Mouse (Mus musculus): Measurements from ENCODE around the gene Canx. TPM values are rescaled to one million over a fixed set of nuclear protein-coding genes. Genes with fewer than 3 reads are reported as not detected.
A peak's percentile ranks its signal among the peaks of the same experiment; 100 is the strongest.
"Not testable (repeated sequence)": the region's sequence is repeated elsewhere in the genome, so short reads cannot be mapped to it uniquely, and the experiment has no call there.

The Canx gene
- total RNA-seq (2014; fragmentation: Nextera tagmentation): 331 and 366 TPM in 2 replicates
- total RNA-seq (2017): 1,306 and 1,380 TPM in 2 replicates

DNA sequence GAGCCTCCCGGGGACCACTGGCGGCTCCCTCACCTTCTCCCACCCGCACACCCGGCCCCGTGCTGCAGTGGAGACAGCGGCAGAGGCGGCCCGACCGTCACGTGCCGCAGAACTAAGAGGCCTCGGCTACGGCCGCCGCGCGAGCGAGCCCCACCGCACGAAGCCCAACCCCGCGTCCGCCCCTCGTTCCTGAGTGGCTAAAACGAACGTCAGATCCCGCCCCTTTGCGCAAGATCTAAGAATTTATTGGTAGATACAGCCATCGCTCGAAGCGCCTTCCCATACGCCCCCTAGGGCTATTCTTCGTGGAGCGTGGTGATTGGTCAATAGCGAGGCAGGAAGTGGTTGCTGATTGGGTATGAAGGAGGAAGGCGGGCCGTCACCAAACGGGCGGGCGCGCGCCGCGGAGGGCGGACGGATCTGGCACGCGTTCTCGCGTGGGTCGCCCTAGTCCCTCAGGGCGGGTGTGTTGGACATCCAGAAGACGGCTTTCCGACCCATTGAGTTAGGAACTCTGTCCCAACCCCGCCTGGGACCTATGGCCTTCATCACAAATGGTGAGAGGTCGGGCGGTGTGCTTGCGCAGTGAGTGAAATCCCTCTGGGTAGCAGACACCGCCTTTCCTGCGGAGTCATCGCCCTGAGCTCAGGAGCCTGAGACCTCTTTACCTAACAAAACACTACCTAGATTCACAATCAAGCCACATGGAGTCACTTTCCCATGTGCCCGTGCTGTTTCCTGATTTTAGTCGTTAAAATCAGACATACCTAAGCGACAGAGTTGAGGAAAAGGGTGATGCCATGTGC, at the start of gene Canx:
Canx (minus strand) TSS at position 178 of the 806 bp plus-strand sequence.
- ATAC-seq (replicated peaks; ENCODE audit: low FRiP score, low TSS enrichment, poor library complexity, severe bottlenecking): peak; percentile 95

DNA sequence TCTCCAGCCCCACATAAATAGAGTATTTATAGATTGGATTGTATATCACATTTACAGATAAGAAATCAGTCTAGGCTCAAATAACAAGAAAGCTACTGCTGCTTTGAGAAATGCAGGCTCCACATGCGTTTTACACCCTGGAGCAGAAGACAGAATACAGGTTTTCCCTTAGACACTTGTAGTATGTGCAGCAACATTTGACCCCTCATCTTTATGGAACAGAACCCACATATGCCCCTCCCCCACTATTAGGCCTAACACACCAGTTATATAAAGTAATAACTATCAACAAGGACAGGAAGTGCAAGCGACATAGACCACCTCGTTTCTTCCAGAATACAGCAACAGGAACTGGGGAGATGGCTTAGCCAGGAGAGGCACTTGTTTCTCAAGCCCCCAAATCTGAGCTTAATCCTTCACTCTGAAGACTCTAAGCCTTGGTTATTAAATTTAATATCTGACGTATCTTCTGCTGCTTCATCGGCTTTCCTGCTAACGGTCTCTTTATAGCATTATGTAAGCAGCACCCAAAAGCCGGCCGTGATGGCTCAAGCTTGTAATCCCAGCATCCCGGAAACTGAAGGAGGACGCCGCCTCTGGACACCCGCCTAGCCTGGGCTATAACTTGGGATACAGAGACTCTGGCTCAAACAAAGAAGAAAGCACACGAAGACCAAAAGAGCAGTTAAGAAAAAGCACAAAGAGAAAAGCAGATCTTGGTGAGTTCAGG, 49.0 kb upstream of the Canx start:
- no peak for ATAC-seq (replicated peaks; ENCODE audit: low FRiP score, low TSS enrichment, poor library complexity, severe bottlenecking)

DNA sequence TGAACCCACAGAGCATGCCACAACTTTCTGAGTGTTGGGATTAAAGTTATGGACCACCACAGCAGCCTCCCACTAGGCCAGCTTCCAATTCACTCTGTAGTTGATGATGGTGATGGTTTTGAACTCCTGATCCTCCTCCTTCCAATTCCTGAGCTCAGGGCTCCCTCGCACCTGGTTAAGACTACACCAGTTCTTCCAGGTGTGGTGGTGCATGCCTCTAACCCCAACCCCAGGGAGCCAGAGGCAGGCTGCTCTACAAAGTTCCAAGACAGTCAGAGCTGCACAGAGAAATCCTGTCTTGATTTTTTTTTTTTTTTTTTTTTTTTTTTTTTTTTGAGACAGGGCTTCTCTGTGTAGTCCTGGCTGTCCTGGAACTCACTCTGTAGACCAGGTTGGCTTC, 48.1 kb upstream of the Canx start:
- no peak for ATAC-seq (replicated peaks; ENCODE audit: low FRiP score, low TSS enrichment, poor library complexity, severe bottlenecking)

DNA sequence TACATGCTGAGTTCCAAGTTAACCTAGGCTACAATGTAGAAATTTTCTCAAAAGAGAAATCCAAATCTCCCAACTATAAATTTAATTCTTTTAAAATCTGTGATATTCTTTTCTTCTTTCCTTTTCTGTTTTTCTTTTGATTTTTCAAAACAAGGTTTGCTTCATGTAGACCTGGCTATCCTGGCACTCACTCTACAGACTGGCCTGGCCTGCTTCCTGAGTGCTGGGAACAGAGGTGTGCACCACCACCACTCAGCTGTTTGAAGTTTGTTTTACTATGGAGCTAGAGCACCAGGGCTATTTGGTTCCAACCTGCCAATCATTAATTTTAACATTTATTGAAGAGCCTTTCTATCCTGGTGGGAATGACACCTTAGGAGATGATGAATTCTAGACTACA, 47.6 kb upstream of the Canx start:
- ATAC-seq (replicated peaks; ENCODE audit: low FRiP score, low TSS enrichment, poor library complexity, severe bottlenecking): no peak

DNA sequence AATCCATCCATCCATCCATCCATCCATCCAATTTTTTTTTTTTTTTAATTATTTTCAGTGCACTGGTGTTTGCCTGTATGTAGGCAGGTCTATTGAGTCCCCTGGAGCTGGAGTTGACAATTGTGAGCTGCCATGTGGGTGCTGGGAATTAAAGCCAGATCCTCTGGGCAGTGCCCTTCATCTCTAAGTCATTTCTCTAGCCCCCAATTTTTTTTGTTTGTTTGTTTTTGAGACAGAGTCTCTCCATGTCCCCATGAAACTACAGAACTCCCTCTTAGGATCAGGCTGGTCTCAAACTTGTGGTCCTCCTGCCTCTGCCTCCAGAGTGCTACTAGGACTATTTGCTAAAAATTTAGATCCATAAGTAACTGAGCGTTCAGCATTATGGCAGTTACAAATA, 46.4 kb upstream of the Canx start:
- no peak for ATAC-seq (replicated peaks; ENCODE audit: low FRiP score, low TSS enrichment, poor library complexity, severe bottlenecking)

DNA sequence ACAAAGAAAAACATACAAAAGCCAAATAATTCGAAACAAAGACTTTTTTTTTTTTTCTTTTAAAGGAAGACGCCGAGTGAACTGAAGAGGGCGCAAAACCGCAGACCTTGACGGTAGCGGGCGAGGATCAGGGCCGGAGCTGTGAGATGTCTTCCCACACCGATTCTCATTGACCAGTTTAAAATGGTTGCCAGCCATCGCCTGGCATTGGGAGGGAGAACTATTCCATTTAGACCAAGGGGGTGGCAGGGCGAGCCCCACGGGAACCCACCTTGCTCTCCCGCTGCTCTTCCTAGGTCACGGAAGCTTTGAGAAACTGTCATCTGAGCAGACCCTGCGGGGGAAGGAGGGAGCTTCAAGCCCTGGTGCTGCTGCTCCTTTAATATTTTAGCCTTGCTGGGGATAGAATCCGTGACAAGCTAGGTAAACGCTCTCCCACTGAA, 45.9 kb upstream of the Canx start:
- ATAC-seq (replicated peaks; ENCODE audit: low FRiP score, low TSS enrichment, poor library complexity, severe bottlenecking): peak; percentile 77; the same call in 1 of the 2 replicates

DNA sequence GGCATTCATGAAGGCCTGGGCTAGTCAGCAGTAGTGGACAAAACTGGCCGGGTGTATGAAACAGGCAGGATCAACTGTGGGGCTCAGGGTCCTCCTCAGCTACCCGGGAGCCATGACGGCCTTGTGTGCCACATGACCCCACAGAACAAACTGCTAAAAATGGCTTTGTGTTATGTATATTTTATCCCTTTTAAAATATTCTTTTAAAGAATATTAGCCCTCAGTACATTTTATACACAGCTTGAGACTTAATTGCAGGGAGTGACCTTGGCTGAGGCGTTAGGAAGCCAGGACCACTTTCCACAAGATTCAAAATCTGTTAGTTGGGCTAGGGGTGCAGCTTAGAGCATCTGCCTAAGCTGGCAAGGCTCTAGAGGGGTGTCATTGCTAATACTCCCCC, 45.5 kb upstream of the Canx start:
- 0 out of 2 replicates have a peak, but pooled peaks have one; percentile 9 for ATAC-seq (replicated peaks; ENCODE audit: low FRiP score, low TSS enrichment, poor library complexity, severe bottlenecking)

DNA sequence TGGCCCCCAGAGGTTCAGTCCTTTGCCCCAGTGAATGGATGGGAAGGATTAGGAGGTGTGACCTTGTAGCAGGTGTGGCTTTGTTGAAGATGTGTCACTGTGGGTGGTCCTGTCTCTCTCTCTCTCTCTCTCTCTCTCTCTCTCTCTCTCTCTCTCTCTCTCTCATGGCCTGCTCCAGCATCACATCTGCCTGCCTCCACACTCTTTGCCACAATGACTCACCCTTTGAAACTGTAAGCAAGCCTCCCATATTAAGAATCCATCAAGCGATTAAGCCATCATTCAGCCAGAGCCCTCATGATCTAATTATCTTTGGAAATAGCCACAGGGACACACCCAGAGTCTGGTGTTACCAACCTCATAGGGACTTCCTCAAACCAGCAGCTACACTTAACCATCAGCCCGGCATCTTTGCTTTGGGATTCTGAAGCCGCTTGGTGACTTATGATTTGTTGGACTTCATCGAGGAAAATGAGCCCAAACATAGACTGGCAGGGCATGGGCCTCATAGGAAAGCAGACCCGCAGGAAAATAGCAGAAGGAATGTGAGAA, 44.0 kb upstream of the Canx start:
- ATAC-seq (replicated peaks; ENCODE audit: low FRiP score, low TSS enrichment, poor library complexity, severe bottlenecking): no peak; the same call in 1 of the 2 replicates

DNA sequence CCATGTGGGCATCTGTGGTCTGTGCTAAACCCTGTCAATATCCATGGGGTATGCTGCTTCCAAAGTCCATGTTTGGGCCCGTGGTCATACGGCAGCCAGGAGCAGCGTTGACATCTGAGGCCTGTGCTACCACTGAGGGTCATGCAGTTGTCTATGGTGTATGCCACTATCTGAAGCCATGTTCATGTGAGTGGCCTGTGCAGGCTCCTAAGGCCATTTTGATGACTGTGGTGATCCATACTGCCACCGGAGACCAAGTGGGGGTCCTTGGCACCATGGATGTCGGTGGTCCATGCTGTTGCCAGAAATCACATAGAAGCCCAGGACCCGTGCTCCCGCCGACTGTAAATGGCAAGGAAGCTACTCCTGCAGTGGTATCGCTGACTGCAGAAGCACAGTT, 42.1 kb upstream of the Canx start:
- ATAC-seq (replicated peaks; ENCODE audit: low FRiP score, low TSS enrichment, poor library complexity, severe bottlenecking): no peak

DNA sequence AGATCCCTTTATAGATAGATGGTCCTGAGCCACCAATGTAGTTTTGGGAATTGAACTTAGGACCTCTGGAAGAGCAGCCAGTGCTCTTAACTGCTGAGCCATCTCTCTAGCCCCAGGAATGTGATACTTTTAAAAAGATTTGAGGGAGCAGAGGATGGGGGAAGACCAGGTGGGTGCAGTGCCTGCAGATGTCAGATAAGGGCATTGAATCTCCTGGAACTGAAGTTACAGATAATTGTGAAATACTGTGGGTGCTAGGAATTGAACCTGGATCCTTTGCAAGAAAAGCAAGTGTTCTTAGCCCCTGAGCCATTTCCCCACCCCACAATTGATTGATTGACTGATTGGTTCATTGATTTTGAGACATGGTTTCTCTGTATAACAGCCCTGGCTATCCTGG, 39.8 kb upstream of the Canx start:
- ATAC-seq (replicated peaks; ENCODE audit: low FRiP score, low TSS enrichment, poor library complexity, severe bottlenecking): no peak

DNA sequence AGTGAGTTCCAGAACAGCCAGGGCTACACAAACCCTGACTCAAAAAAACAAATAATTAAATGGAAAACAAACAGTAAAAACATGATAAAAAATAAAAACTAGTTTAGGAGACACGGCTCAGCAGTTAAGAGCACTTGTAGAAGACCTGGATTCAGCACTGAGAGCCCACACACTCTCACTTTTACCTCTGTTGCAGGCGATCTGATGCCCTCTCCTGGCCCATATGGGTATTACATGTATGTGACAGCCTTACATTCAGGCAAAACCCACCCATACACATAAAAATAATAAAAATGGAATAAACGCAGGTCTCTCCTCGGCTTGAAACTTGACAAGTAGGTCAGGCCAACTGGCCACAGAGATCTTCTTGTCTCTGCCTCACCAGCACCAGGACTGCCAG, 39.1 kb upstream of the Canx start:
- ATAC-seq (replicated peaks; ENCODE audit: low FRiP score, low TSS enrichment, poor library complexity, severe bottlenecking): peak; percentile 80

DNA sequence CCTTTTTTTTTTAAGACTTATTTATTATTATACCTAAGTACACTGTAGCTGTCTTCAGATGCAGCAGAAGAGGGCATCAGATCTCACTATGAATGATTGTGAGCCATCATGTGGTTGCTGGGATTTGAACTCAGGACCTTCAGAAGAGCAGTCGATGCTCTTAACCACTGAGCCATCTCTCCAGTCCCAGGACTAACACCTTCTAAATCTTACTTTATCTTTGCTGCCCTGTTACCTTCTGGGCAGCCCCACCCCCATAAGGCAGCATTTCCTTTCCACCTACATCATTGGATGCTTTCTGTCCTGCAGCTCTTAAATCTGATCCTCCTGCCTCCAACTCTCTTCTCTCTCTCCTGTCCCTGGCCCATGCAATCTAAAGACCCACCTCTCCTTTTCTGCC, 35.8 kb upstream of the Canx start:
- not testable (repeated sequence) for ATAC-seq (replicated peaks; ENCODE audit: low FRiP score, low TSS enrichment, poor library complexity, severe bottlenecking)

DNA sequence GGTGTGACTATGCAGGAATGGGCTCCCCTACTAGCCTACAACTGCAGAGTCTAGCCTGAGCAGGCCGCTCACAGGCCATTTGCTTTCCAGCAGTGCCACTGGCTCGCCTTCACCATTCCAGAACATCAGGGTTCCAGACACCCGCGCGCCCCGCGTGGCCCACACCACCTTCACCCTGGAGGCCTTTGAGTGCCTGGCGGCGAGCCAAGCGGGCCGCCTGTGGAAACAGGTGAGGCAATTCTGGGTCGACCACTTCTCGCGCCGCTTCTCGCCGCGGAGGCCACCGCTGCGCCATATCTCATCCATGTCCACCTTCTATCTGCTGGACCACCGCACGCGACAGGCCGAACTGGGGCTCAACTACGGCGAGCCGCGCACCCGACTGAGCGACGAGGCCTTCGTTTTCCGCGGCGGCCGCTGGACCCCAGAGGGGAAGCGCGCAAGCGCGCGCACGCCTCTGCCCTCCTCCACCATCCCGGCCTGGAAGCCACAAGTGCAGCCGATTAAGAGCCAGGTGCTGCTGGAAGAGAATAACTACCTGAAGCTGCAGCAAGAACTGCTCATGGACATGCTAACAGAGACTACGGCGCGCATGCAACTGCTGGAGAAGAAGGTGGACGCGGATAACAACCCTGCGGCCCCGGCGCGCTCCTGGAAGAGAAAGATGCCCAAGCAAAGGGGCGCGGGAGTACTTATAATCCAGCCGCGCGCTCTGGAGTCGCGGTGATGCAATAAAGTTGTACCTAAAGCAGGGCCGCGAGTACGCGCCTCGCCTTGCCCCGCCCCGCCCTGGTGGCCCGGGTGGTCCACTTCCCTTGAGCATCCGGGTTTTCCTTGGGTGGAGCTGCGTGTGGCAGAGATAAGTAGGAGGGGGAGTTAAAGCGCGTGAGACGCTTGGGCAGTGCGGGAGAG, 33.7 kb upstream of the Canx start:
- ATAC-seq (replicated peaks; ENCODE audit: low FRiP score, low TSS enrichment, poor library complexity, severe bottlenecking): peak; percentile 63; the same call in 1 of the 2 replicates

DNA sequence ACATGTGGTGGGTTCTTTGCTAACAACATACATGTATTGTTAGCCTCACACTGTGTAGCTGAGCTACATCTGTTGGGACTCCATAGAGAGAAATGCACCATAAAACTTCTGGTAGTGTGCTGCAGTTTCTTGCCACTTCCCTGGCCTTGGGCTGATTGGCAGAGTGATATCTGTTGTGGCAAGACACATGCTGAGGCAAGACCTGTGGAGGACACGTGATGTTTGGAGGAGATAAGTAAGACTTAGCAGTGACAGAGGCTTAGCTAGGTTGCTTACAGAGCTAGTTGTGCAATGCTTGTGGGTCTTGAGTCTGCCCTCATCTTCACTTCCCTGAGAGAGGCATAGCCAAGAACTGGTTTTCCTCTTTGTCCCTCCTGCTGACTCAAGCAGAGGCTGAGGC, 29.9 kb upstream of the Canx start:
- peak; percentile 53; the same call in 1 of the 2 replicates for ATAC-seq (replicated peaks; ENCODE audit: low FRiP score, low TSS enrichment, poor library complexity, severe bottlenecking)

DNA sequence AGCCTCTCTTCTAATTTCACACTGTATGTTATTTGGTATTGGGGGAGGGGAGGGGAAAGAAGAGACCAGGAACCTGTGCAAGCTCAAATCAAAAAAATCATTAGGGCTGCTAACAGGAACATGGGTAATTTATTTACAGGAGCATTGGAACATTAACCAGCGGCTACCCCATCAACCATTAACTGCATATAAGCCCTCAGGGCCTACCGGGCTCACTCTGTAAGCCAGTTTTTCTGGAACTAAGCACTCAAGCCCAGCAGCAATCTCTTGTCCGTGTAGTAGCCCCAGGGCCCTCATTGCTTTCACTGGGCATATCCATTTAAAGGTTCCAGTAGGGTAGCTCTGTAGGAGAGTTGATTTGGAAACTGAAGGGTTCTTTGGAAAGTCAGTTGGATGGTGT, 29.4 kb upstream of the Canx start:
- ATAC-seq (replicated peaks; ENCODE audit: low FRiP score, low TSS enrichment, poor library complexity, severe bottlenecking): no peak

DNA sequence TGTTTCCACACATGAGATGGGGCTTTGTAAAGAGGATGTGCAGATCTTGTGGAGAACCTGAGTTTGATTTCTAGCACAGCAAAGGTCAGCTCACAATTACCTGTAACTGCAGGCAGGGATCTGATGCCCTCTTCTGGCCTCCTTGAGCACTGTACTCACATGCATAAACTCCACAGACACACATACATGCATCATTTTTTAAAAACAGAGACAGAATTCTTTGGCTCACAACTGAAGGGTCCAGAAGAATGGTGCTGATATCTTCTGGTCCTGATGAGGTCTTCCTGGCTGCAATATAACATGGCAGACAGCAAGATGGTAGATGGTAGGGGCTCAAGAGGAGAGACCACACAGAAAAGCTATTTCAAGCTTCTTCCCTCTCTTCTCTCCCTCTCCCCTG, 28.7 kb upstream of the Canx start, which contains the start of gene Cby3:
Cby3 (plus strand) TSS at position 301 of the 400 bp plus-strand sequence.
- ATAC-seq (replicated peaks; ENCODE audit: low FRiP score, low TSS enrichment, poor library complexity, severe bottlenecking): no peak

DNA sequence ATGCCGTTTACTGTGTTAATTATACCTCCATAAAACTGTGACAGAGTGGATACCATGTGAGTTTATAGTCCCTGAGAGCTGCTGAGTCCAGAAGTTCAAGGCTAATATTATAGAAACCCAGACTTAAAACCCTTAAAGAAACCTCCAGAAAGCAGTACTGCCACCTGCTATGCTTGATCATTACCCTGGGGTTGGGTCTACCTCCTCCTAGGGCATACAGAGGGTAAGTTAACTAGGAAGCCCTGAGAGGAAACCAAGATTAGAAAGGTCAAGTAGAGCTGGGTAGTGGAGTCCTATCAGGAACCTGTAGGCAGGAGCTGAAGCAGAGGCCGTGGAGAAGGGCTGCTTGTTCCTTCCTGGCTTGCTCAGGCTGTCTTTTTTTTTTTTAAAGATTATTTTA, 26.7 kb upstream of the Canx start:
- no peak for ATAC-seq (replicated peaks; ENCODE audit: low FRiP score, low TSS enrichment, poor library complexity, severe bottlenecking)

DNA sequence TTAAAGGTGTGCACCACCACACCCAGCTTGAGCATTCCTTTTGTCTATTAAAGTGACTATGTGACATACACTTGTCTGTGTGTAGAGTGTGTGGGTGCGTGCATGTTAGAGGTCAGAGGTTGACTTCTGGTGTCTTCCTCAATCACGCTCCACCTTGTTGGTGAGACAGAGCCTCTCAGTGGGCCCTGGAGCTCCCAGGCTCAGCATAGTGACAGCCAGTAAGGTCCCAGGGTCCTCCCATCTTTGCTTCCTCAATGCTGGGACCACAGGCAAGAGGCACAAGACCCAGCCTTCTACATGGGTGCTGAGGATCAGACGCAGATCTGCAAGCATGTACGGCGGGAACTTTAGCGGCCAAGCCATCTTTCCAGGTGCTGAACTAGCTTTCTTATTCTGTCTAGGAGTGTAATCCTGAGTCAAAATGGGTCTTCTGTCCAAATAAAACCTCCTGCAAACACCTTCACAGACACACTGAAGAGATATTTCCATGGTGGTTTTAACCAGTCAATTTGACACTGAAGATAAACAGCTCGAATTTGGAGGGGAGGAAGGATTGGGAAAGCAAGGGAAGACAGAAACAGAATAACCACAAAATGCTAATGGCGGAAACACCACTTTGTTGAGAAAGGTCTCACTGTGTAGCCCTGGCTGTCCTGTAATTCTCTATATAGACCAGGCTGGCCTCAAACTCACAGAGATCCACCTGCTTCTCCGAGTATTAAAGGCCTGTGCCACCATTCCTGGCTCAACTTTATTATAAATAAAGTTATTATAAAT, 21.0 kb upstream of the Canx start:
- ATAC-seq (replicated peaks; ENCODE audit: low FRiP score, low TSS enrichment, poor library complexity, severe bottlenecking): no peak

DNA sequence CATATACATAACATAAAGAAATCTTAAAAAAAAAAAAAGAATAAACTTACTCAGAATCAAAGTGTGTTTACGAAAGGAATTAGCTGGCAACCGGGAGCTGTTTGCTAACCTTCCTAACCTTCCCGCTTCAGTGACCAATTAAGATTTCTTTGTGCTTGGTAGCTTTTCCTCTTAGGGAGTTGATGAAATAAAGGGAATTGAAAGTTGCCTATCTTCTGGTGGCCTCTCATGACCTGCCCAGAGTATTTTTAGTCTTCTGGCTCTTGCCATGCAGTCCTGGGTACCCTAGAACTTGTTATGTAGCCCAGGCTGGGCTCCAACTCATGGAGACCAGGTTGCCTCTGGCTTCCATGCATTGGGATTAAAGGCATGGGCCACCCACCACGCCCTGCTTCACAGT, 20.0 kb upstream of the Canx start:
- ATAC-seq (replicated peaks; ENCODE audit: low FRiP score, low TSS enrichment, poor library complexity, severe bottlenecking): no peak
